Mouse (Mus musculus): ENCODE results near the gene 1520401A03Rik. TPM values are rescaled to one million over a fixed set of nuclear protein-coding genes. Genes with fewer than 3 reads are reported as not detected.
"Not testable (repeated sequence)": the region's sequence is repeated elsewhere in the genome, so short reads cannot be mapped to it uniquely, and the experiment has no call there.

1520401A03Rik gene
- polyA plus RNA-seq (2012; rRNA removed): 0.19 and 0.27 TPM in 2 replicates

DNA sequence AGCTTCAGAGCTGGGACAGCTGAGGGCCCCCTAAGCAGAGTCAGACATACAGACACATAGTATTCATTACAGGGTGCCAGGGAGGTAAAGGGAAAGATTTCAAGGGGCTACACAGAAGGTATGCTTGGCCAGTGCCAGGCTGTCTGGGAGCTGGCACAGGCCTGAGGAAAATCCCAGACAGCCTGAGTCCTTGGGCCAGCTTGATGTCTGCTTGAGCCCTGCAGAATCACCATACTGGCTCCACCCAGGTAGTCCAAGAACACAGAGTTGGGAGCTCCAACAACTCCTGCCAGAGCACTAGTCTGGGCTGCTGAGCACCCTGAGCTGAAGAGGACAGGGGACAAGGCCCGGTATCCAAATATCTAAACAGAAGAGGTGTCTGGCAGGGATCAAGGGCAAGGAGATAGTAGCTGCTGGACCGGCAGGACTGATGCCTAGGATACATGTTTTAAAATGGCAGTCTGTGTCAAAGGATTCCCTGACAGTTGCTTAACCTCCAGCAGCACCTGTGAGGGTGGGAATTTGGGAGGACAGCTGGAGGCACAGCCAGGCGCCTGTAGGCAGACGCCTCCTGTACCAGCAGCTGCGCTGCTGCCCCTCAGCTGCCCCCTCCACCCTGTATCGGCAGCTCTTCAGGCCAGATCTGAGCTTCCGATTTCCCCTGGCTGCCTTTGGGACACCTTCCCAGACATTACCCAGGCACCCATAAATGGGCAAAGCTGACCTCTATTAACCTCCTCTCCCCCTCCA, at the start of gene 1520401A03Rik:
Gene 1520401A03Rik (minus strand): TSS at position 408 of the 750 bp plus-strand sequence.
- no peak for DNase-seq
- Histone ChIP-seq H3K4me1 (replicated peaks; ENCODE audit: control insufficient read depth, insufficient read depth, low read length) (peaks cover 11% of the 10 kb centered on the region; the same call in 1 of the 2 replicates), H3K36me3 (ENCODE audit: control insufficient read depth, insufficient read depth, low read length) (no peaks in the 10 kb centered on the region), H3K27me3 (ENCODE audit: control insufficient read depth, insufficient read depth, low read length) (no peaks in the 10 kb centered on the region), H3K4me3 (ENCODE audit: control insufficient read depth, insufficient read depth, low read length) (no peak within 1 kb of the TSS), H3K27ac (ENCODE audit: control insufficient read depth, insufficient read depth, low read length) (no peak within 1 kb of the TSS)
- WGBS: 94% methylated on average over 7 of the region's 7 CpGs
- TF ChIP-seq CTCF (IDR thresholded peaks at IDR 0.05; ENCODE audit: borderline replicate concordance, control insufficient read depth, extremely low read depth, insufficient read depth, low read length, poor library complexity) (no peak), POLR2A (IDR thresholded peaks at IDR 0.05; ENCODE audit: control insufficient read depth, extremely low read depth, insufficient read depth, low read length, poor library complexity) (no peak)

DNA sequence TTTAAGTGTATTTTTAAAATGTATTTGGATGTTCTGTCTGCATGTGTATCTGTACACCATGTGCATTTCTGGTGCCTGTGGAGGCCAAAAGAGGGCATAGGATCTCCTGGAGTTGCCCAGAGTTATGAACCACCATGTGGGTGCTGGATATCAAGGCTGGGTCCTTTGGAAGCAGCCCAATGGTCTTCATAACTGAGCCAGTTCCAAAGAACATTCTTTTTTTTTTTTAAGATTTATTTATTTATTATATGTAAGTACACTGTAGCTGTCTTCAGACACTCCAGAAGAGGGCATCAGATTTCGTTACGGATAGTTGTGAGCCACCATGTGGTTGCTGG, 49.6 kb upstream of the 1520401A03Rik start:
- not testable (repeated sequence) for H3K27me3 ChIP-seq (ENCODE audit: control insufficient read depth, insufficient read depth, low read length); H3K36me3 ChIP-seq (ENCODE audit: control insufficient read depth, insufficient read depth, low read length); H3K4me3 ChIP-seq (ENCODE audit: control insufficient read depth, insufficient read depth, low read length); H3K4me1 ChIP-seq (replicated peaks; ENCODE audit: control insufficient read depth, insufficient read depth, low read length); H3K27ac ChIP-seq (ENCODE audit: control insufficient read depth, insufficient read depth, low read length); DNase-seq
- 80% methylated on average over 2 of the region's 2 CpGs for WGBS

DNA sequence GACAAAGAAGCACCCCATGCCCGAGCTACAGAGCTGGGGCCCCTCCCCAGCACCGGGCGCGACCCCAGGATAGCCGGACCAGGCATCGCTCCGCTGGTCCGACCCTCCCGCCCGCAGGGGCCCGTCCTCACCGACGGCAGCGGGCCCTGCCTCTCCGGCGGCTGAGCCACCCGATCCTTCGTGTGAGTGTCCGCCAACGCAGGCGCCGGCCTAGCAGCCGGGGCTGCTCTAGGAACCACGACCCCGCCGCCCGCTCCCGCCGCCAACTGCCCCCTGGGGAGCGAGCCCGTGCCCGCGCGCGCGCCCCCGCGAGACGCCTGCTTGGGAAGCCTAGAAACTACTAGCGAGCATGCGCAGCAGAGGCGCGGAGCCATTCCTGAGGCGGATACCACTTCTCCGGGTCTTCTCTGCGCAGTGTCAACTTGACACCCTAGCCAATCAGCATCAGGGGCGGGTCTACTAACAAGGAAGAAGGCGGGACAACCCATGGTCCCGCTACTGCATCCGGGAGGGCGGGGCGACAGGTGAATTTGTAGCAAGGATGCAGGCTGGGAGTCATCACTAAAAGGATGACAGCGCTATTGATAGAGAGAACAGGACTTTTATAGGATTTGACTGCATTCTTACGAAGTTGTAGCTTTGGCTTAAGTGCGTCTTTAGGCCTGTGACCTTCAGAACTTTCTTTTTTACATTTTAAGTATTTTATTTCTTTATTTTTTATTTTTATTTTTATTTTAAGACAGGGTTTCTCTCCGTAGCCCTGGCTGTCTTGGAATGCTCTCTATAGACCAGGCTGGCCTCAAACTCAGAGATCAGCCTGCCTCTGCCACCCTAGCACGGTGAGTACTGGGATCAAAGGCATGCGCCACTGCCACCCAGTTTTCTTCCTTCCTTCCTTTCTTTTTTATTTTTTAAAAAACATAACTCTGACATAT, 49.0 kb upstream of the 1520401A03Rik start, which contains the start of gene Flywch1:
Gene Flywch1 (minus strand): TSS at position 319 of the 935 bp plus-strand sequence.
- peaks cover 3% of the 10 kb centered on the region; the same call in 1 of the 2 replicates for H3K4me1 ChIP-seq (replicated peaks; ENCODE audit: control insufficient read depth, insufficient read depth, low read length)
- no peaks in the 10 kb centered on the region for H3K36me3 ChIP-seq (ENCODE audit: control insufficient read depth, insufficient read depth, low read length)
- no peaks in the 10 kb centered on the region for H3K27me3 ChIP-seq (ENCODE audit: control insufficient read depth, insufficient read depth, low read length)
- H3K27ac ChIP-seq (ENCODE audit: control insufficient read depth, insufficient read depth, low read length): no peak within 1 kb of the TSS
- WGBS: 4% methylated on average over 58 of the region's 58 CpGs
- peak within 1 kb of the TSS; percentile 84 for H3K4me3 ChIP-seq (ENCODE audit: control insufficient read depth, insufficient read depth, low read length)
- TF ChIP-seq CTCF (IDR thresholded peaks at IDR 0.05; ENCODE audit: borderline replicate concordance, control insufficient read depth, extremely low read depth, insufficient read depth, low read length, poor library complexity): no peak
- TF ChIP-seq POLR2A (IDR thresholded peaks at IDR 0.05; ENCODE audit: control insufficient read depth, extremely low read depth, insufficient read depth, low read length, poor library complexity): peak; percentile 70
- DNase-seq: peak; percentile 99

DNA sequence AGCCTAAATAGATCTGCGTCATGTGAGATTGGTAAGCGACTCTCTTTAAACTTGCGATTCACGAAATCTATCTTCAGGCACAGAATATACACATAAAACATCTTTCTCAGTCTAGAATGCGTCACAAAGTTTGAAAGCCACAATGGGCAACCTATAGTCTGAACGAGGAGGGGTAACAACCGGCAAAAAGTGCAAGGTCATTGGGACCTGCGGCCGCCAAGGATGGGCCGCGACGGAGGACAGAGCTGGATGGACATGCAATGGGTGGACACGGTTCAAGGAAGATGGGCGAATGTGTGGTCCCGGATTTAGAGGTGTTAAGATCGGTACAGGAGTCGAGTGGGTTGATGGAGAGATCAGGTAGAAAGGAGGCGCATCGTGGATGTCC, 48.3 kb upstream of the 1520401A03Rik start:
- WGBS: 6% methylated on average over 19 of the region's 19 CpGs
- Histone ChIP-seq H3K4me1 (replicated peaks; ENCODE audit: control insufficient read depth, insufficient read depth, low read length) (peaks cover 3% of the 10 kb centered on the region; the same call in 1 of the 2 replicates), H3K36me3 (ENCODE audit: control insufficient read depth, insufficient read depth, low read length) (no peaks in the 10 kb centered on the region), H3K4me3 (ENCODE audit: control insufficient read depth, insufficient read depth, low read length) (peak overlapping the region; percentile 84), H3K27ac (ENCODE audit: control insufficient read depth, insufficient read depth, low read length) (no peak overlapping the region), H3K27me3 (ENCODE audit: control insufficient read depth, insufficient read depth, low read length) (no peaks in the 10 kb centered on the region)
- TF ChIP-seq POLR2A (IDR thresholded peaks at IDR 0.05; ENCODE audit: control insufficient read depth, extremely low read depth, insufficient read depth, low read length, poor library complexity): no peak
- TF ChIP-seq CTCF (IDR thresholded peaks at IDR 0.05; ENCODE audit: borderline replicate concordance, control insufficient read depth, extremely low read depth, insufficient read depth, low read length, poor library complexity): no peak
- no peak for DNase-seq

DNA sequence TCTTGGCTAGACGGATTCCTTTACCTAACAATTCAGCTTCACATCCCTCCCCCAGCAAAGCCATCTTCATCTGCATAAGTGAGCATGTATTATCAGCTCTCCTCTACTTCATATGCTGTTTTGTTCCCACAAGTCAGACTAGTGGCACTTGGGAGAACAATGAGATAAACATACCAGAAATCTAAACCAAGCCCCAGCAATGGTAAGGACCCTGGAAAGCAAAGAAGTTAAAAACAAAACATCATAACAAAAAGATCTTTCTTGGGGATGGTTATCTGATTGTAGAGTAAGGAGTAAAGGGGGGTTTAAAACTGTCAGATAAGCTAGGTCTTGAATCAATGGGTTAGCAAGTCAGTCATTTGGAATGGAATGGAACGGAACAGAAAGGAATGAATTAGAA, 47.9 kb upstream of the 1520401A03Rik start:
- DNase-seq: no peak
- H3K4me3 ChIP-seq (ENCODE audit: control insufficient read depth, insufficient read depth, low read length): no peak overlapping the region
- WGBS: 63% methylated on average over 2 of the region's 2 CpGs

DNA sequence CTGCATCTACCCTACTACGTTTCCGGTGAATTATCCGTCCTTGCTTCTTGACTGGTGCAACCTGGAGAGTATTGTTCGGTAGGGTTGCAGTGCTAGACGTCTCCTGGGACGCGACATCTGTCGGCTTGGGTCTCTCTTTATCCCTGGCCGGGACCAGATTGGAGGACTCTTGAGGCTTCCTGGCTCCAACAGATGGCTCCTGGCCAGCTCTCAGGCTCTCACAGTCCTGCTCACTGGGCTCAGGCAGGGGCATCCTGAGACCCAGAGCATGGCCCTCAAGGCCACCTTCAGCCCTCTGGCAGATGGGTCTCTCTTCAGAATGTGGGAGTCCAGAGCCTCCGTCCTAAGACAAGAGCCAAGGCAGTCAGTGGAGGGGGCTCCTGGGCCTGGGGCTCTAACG, 40.4 kb upstream of the 1520401A03Rik start:
- TF ChIP-seq CTCF (IDR thresholded peaks at IDR 0.05; ENCODE audit: borderline replicate concordance, control insufficient read depth, extremely low read depth, insufficient read depth, low read length, poor library complexity) (no peak), POLR2A (IDR thresholded peaks at IDR 0.05; ENCODE audit: control insufficient read depth, extremely low read depth, insufficient read depth, low read length, poor library complexity) (no peak)

More for the DNA sequence above, 47.9 kb upstream of the 1520401A03Rik start:
- Histone ChIP-seq H3K27ac (ENCODE audit: control insufficient read depth, insufficient read depth, low read length) (no peak overlapping the region), H3K27me3 (ENCODE audit: control insufficient read depth, insufficient read depth, low read length) (no peaks in the 10 kb centered on the region), H3K4me1 (replicated peaks; ENCODE audit: control insufficient read depth, insufficient read depth, low read length) (peaks cover 3% of the 10 kb centered on the region; the same call in 1 of the 2 replicates), H3K36me3 (ENCODE audit: control insufficient read depth, insufficient read depth, low read length) (no peaks in the 10 kb centered on the region)
- no peak for TF ChIP-seq POLR2A (IDR thresholded peaks at IDR 0.05; ENCODE audit: control insufficient read depth, extremely low read depth, insufficient read depth, low read length, poor library complexity)
- TF ChIP-seq CTCF (IDR thresholded peaks at IDR 0.05; ENCODE audit: borderline replicate concordance, control insufficient read depth, extremely low read depth, insufficient read depth, low read length, poor library complexity): no peak

More for the DNA sequence above, 40.4 kb upstream of the 1520401A03Rik start:
- 97% methylated on average over 11 of the region's 11 CpGs for WGBS
- Histone ChIP-seq H3K4me1 (replicated peaks; ENCODE audit: control insufficient read depth, insufficient read depth, low read length) (no peaks in the 10 kb centered on the region), H3K27me3 (ENCODE audit: control insufficient read depth, insufficient read depth, low read length) (no peaks in the 10 kb centered on the region), H3K27ac (ENCODE audit: control insufficient read depth, insufficient read depth, low read length) (no peak overlapping the region), H3K36me3 (ENCODE audit: control insufficient read depth, insufficient read depth, low read length) (no peaks in the 10 kb centered on the region), H3K4me3 (ENCODE audit: control insufficient read depth, insufficient read depth, low read length) (no peak overlapping the region)
- no peak for DNase-seq
